Mouse (Mus musculus) bone marrow, adult 2 months (tissue): ENCODE data around the gene Mpi. TPM values are rescaled to one million over a fixed set of nuclear protein-coding genes. Genes with fewer than 3 reads are reported as not detected.
A peak's percentile ranks its signal among the peaks of the same experiment; 100 is the strongest.

ENCODE experiments used
- H3K27ac ChIP-seq: fragments of 200-500 bp; 2 replicates; pipeline ENCODE4 v1.5.1; 2012; ENCODE audit warnings: low read depth, mild to moderate bottlenecking, control low read depth, inconsistent platforms, low read length; ENCODE audit not compliant: control insufficient read depth, poor library complexity, insufficient read depth
- H3K4me1 ChIP-seq: fragments of 200-500 bp; 2 replicates; pipeline ENCODE4 v1.6.1; 2011; ENCODE audit warnings: low read length; ENCODE audit not compliant: control insufficient read depth, insufficient read depth
- H3K4me3 ChIP-seq: fragments of 200-500 bp; replicated peaks from 2 replicates; pipeline ENCODE3; 2011; ENCODE audit warnings: mild to moderate bottlenecking, low read depth, low read length, control low read depth; ENCODE audit not compliant: control insufficient read depth
- CTCF ChIP-seq: fragments of 200-500 bp; IDR thresholded peaks from 2 replicates; pipeline ENCODE4 v1.5.1; 2011; ENCODE audit warnings: low read length, control low read depth; ENCODE audit not compliant: control insufficient read depth, insufficient read depth
- POLR2A ChIP-seq: fragments of 200-500 bp; IDR thresholded peaks from 2 replicates; pipeline ENCODE4 v1.6.1; 2011; ENCODE audit warnings: low read depth, mild to moderate bottlenecking, control low read depth, low read length, borderline replicate concordance; ENCODE audit not compliant: control insufficient read depth
- WGBS: fragments of 180-500 bp; shearing (Covaris S2); methylation state at CpG from one replicate; pipeline ENCODE4 v1.1.7; 2018; 5-methylcytosine and 5-hydroxymethylcytosine counted together
- polyA plus RNA-seq: library from polyadenylated mRNA; stranded (reverse); fragments of >200 nt; gene quantifications from 2 replicates; pipeline ENCODE4 v1.2.4, GENCODE M21; 2011; ENCODE audit warnings: low replicate concordance; ENCODE audit not compliant: missing spikeins, insufficient read depth, insufficient read length

Gene Mpi
- polyA plus RNA-seq, 1 experiment: 17.8 TPM

GRCm38 (mm10) chr9:57593454-57594173, 41.1 kb upstream of the Mpi start:
- TF ChIP-seq CTCF (no peak), POLR2A (no peak)
- Histone ChIP-seq H3K4me1 (peaks cover 2% of the 10 kb centered on the region; the same call in 1 of the 2 replicates), H3K4me3 (no peak overlapping the region), H3K27ac (no peak overlapping the region)
- WGBS: 76% methylated on average over 12 of the region's 12 CpGs

- Histone ChIP-seq H3K4me3 (no peak overlapping the region), H3K27ac (no peak overlapping the region), H3K4me1 (peaks cover 2% of the 10 kb centered on the region; the same call in 1 of the 2 replicates)
- TF ChIP-seq CTCF: no peak
- TF ChIP-seq POLR2A: no peak
- WGBS: 62% methylated on average over 5 of the region's 5 CpGs
Observed at GRCm38 (mm10) chr9:57590726-57591125, 38.2 kb upstream of the Mpi start.

GRCm38 (mm10) chr9:57589224-57590126, 36.9 kb upstream of the Mpi start, which contains the start of gene Ulk3:
Gene Ulk3, plus strand, starts transcription at chr9:57589452.
- peaks cover 2% of the 10 kb centered on the region; the same call in 1 of the 2 replicates for H3K4me1 ChIP-seq
- peak within 1 kb of the TSS; percentile 88 for H3K27ac ChIP-seq
- H3K4me3 ChIP-seq: peak within 1 kb of the TSS; percentile 71
- TF ChIP-seq POLR2A (no peak; the same call in 1 of the 2 replicates), CTCF (no peak; the same call in 1 of the 2 replicates)
- WGBS: under 1% methylated on average over 58 of the region's 58 CpGs

- Histone ChIP-seq H3K27ac (no peak overlapping the region), H3K4me1 (peaks cover 2% of the 10 kb centered on the region; the same call in 1 of the 2 replicates), H3K4me3 (no peak overlapping the region)
- WGBS: 56% methylated on average over 3 of the region's 3 CpGs
- TF ChIP-seq CTCF: no peak
- TF ChIP-seq POLR2A: no peak
Observed at GRCm38 (mm10) chr9:57584991-57585390, 32.4 kb upstream of the Mpi start.

- Histone ChIP-seq H3K4me3 (no peak overlapping the region), H3K27ac (peak overlapping the region; percentile 48), H3K4me1 (no peaks in the 10 kb centered on the region)
- TF ChIP-seq POLR2A (no peak), CTCF (no peak)
- 23% methylated on average over 6 of the region's 6 CpGs for WGBS
Observed at GRCm38 (mm10) chr9:57577144-57577849, 24.7 kb upstream of the Mpi start.

- Histone ChIP-seq H3K4me3 (no peak overlapping the region), H3K27ac (no peak overlapping the region), H3K4me1 (no peaks in the 10 kb centered on the region)
- TF ChIP-seq POLR2A (no peak), CTCF (no peak)
- 77% methylated on average over 3 of the region's 3 CpGs for WGBS
Observed at GRCm38 (mm10) chr9:57575577-57575976, 23.0 kb upstream of the Mpi start.

GRCm38 (mm10) chr9:57574397-57574796, 21.8 kb upstream of the Mpi start:
- no peak overlapping the region for H3K27ac ChIP-seq

More at GRCm38 (mm10) chr9:57574397-57574796, 21.8 kb upstream of the Mpi start:
- Histone ChIP-seq H3K4me3 (no peak overlapping the region), H3K4me1 (no peaks in the 10 kb centered on the region)
- TF ChIP-seq CTCF: no peak
- TF ChIP-seq POLR2A: no peak
